Mouse (Mus musculus): ENCODE measurements around the gene Med27.

The Med27 gene

DNA sequence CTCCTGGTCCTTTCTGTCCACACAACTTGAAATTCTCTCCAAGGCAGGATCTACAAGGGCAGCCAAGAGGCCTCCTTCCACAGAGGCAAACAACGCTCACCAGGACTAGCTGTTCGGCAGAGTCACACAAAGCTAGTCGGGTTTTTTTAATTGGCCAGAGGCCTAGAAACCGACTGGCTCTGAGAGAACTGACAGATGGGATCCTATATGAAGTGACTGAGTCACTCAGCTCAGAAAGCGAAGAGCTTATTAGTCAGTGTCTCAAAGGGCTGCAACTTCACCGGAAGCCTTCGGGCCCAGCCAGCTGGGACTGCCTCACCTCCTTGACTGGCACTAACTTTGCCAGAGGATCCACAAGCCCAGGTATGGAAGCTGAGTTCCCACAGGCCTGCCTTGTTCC, 217.4 kb downstream of the Med27 start:
- peak in 1 of 2 experiments; percentile 54 for DNase-seq (ENCODE audit: low spot score in 2 of 2)

DNA sequence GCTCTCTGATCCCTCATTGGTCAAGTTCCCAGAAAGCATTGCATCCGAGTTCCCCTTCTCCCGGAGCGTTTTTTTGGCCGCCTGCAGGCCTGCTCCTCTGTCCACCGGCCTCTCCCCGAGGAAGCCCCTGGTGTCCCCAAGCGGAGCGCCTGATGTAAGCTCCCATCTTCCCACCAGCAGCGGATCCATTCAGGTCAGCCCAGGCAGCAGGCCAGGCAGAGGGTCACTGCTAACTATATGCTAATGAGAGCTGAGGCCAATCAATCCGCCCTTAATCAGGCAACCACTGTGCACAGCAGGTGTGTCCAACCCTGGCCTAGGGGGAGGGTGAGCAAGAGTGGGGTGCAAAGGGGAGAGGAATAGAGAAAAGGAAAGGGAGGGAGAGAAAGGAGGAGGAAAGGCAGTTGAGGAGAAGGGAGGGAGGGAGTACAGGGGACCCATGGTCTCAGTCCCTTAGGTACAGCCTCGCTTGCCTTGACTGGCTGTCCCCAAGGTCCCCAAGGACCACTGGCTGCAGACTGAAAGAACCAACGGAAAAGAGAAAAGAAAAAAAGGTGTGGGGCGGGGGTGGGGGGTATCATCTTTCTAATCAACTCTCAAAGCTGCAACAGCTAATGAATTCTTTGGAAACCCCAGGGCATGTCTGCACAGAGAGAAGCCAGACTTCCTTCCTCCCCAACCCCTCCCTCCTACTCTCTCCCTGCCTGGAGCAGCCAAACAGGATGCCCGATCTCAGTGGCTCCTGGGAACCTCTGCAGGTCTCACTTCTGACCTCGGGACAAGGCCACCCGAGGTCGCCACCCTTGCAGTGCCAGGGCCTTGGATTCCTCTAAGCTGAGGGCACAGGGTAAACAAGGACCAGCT, 219.2 kb downstream of the Med27 start:
- DNase-seq (ENCODE audit: low spot score in 2 of 2), result no peak

DNA sequence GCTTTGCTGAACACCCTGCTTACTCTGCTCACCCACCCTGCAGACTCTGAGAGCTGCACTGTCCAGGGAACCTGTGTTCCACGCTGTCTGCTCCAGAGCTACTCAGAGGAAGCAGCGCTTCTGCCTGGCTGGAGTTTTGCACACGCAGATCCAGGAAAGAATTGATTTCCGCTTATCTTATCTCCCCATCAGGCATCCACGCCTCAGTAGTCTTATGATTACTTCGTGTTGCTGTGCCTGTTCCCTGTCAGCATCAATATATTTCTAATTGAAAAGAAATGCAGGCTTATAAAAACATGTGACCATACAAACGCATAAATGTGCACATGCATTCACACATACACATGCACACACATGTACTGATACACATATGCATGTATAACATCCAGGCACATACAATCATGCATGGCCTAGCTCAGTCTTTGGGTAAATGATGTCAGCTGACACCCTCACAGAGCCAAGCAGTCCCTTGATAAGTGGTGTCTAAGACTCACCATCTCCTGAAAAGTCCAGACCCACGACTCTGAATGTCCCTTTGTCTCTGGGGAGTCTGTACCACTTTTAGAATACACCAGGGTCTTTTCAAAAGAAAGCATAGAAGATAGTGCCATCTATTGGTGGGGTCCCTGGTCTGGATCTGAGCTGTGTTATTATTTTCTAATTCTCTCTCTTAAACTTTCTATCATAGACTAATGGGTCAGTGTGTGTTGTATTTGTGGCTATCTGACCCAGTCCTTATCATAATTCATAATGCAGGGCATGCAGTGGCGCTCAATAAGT, 225.5 kb downstream of the Med27 start:
- no peak for DNase-seq (ENCODE audit: low spot score in 2 of 2)

DNA sequence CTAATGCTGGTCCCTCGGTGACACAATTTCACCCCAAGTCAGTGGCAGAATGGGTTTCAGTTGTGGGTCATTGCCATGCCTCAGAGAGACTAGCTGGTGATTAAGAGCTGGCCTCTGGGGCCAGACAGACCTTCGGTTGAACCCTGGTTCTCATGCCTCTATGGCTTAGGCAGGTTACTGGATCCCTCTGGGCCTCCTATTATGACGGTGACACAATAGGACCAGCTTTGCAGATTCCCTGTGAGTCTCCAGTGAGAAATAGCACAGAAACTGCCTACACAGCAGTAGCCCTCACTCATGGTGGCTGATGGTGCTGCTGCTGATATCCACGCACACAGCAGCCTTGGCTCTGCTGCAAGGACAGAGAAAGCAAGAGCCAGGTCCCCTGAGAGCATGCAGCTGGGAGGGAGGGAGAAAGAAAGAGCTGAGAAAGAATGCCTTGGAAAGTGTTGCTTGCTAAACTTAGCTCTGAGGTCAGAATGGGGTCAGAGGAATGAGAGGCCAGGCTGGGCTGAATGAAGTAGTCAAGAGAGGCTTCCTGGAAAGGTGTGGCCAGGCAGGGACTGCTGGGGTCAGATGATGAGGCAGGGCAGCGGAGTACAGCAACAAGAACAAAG, 226.3 kb downstream of the Med27 start:
- DNase-seq (ENCODE audit: low spot score in 2 of 2), result no peak

DNA sequence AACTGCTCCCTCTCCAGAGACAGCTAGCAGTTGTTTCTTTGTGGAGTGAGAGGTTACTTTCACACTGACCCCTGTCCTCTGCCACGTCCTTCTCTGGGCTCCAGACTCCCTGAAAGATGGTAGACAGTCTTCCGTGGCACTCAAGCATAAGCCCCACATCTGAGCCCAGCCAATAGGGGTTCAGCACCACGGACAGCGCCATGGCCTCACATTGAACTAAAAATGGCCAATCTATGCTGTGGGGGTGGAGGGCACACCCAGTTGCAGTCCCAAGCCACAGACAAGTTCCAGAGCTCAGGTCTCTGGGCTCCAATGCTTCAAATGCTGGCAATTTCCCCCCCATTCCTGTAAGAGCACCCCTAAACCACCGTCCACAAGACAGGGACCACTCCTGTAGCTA, 227.0 kb downstream of the Med27 start:
- no peak for DNase-seq (ENCODE audit: low spot score in 2 of 2)

DNA sequence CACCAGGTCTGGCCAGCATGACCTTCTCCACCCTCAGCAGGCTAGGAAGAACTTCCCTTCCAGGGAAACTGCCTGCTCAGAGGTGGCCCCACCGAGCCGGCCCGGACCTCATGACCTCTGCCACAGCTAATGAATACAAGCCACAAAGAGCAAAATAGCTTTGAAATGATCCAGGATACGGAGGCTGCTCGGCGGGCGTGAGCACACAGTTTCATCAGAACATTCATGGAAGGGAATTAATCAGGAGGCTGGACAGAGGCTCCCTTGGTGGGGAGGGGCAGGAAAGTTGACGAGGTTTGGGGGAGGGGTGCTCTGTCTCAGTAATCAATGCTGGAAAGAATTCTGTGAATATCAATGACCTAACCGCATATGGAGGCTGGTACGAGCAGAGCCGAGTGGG, 227.6 kb downstream of the Med27 start:
- no peak for DNase-seq (ENCODE audit: low spot score in 2 of 2)
